Mouse (Mus musculus): ENCODE data around the gene Pacrg.

Pacrg gene

GRCm38 (mm10) chr17:10744709-10745461 is 95.2 kb downstream of the Pacrg start:
- in situ Hi-C loops (cut with MboI; ENCODE audit: low sequenced_read_pairs): no loop called here

GRCm38 (mm10) chr17:10740083-10740482 is 100.0 kb downstream of the Pacrg start:
- in situ Hi-C loops (cut with MboI; ENCODE audit: low sequenced_read_pairs): no loop called here

GRCm38 (mm10) chr17:10737966-10738365 is 102.1 kb downstream of the Pacrg start:
- in situ Hi-C loops (cut with MboI; ENCODE audit: low sequenced_read_pairs): no loop called here

GRCm38 (mm10) chr17:10734733-10735132 is 105.4 kb downstream of the Pacrg start:
- in situ Hi-C loops (cut with MboI; ENCODE audit: low sequenced_read_pairs): no loop called here

- in situ Hi-C loops (cut with MboI; ENCODE audit: low sequenced_read_pairs): no loop called here
Observed at GRCm38 (mm10) chr17:10732303-10733048, 107.6 kb downstream of the Pacrg start.

GRCm38 (mm10) chr17:10724853-10725252 is 115.3 kb downstream of the Pacrg start:
- in situ Hi-C loops (cut with MboI; ENCODE audit: low sequenced_read_pairs): no loop called here

GRCm38 (mm10) chr17:10721562-10721961 is 118.5 kb downstream of the Pacrg start:
- in situ Hi-C loops (cut with MboI; ENCODE audit: low sequenced_read_pairs): no loop called here

- in situ Hi-C loops (cut with MboI; ENCODE audit: low sequenced_read_pairs): no loop called here
Observed at GRCm38 (mm10) chr17:10717148-10717547, 123.0 kb downstream of the Pacrg start.

- in situ Hi-C loops (cut with MboI; ENCODE audit: low sequenced_read_pairs): no loop called here
Observed at GRCm38 (mm10) chr17:10702781-10703180, 137.3 kb downstream of the Pacrg start.

GRCm38 (mm10) chr17:10698041-10698440 is 142.1 kb downstream of the Pacrg start:
- in situ Hi-C loops (cut with MboI; ENCODE audit: low sequenced_read_pairs): no loop called here

- in situ Hi-C loops (cut with MboI; ENCODE audit: low sequenced_read_pairs): no loop called here
Observed at GRCm38 (mm10) chr17:10695421-10695820, 144.7 kb downstream of the Pacrg start.

GRCm38 (mm10) chr17:10677098-10677497 is 163.0 kb downstream of the Pacrg start:
- in situ Hi-C loops (cut with MboI; ENCODE audit: low sequenced_read_pairs): no loop called here

- in situ Hi-C loops (cut with MboI; ENCODE audit: low sequenced_read_pairs): no loop called here
Observed at GRCm38 (mm10) chr17:10675536-10675935, 164.6 kb downstream of the Pacrg start.

GRCm38 (mm10) chr17:10675048-10675447 is 165.1 kb downstream of the Pacrg start:
- in situ Hi-C loops (cut with MboI; ENCODE audit: low sequenced_read_pairs): no loop called here

- in situ Hi-C loops (cut with MboI; ENCODE audit: low sequenced_read_pairs): no loop called here
Observed at GRCm38 (mm10) chr17:10661294-10661693, 178.8 kb downstream of the Pacrg start.

- in situ Hi-C loops (cut with MboI; ENCODE audit: low sequenced_read_pairs): no loop called here
Observed at GRCm38 (mm10) chr17:10643604-10644003, 196.5 kb downstream of the Pacrg start.

- in situ Hi-C loops (cut with MboI; ENCODE audit: low sequenced_read_pairs): no loop called here
Observed at GRCm38 (mm10) chr17:10639816-10640215, 200.3 kb downstream of the Pacrg start.

- in situ Hi-C loops (cut with MboI; ENCODE audit: low sequenced_read_pairs): no loop called here
Observed at GRCm38 (mm10) chr17:10635955-10636470, 204.1 kb downstream of the Pacrg start.

GRCm38 (mm10) chr17:10635470-10635869 is 204.6 kb downstream of the Pacrg start:
- in situ Hi-C loops (cut with MboI; ENCODE audit: low sequenced_read_pairs): no loop called here

- in situ Hi-C loops (cut with MboI; ENCODE audit: low sequenced_read_pairs): no loop called here
Observed at GRCm38 (mm10) chr17:10635046-10635445, 205.1 kb downstream of the Pacrg start.

- in situ Hi-C loops (cut with MboI; ENCODE audit: low sequenced_read_pairs): no loop called here
Observed at GRCm38 (mm10) chr17:10633769-10634168, 206.3 kb downstream of the Pacrg start.

GRCm38 (mm10) chr17:10628240-10628639 is 211.9 kb downstream of the Pacrg start:
- in situ Hi-C loops (cut with MboI; ENCODE audit: low sequenced_read_pairs): no loop called here
